Mouse (Mus musculus) embryonic facial prominence, embryonic 11.5 days (tissue): Measurements from ENCODE around the gene Cd68. TPM values are rescaled to one million over a fixed set of nuclear protein-coding genes. Genes with fewer than 3 reads are reported as not detected.

Experiments used
- ATAC-seq: fragments of 200-750 bp; cut with Nextera tagmentation; replicated peaks from 2 replicates; pipeline ENCODE4 v1.8.0; 2017; ENCODE audit warnings: low read depth; ENCODE audit not compliant: insufficient number of reproducible peaks, low FRiP score, low TSS enrichment
- DNase-seq: peaks from one replicate; pipeline ENCODE4 v3.0.0-alpha.2; 2015; ENCODE audit warnings: low spot score
- H3K27ac ChIP-seq: fragments of 300-500 bp; sonication (generic); replicated peaks from 2 replicates; pipeline ENCODE4 v1.5.1; 2014; ENCODE audit warnings: mild to moderate bottlenecking, low read depth, low read length, control low read depth
- H3K27me3 ChIP-seq: fragments of 300-500 bp; sonication (generic); 2 replicates; pipeline ENCODE4 v1.6.1; 2014; ENCODE audit warnings: mild to moderate bottlenecking, low read length, moderate library complexity, mixed read lengths; ENCODE audit not compliant: control insufficient read depth, insufficient read depth
- H3K36me3 ChIP-seq: fragments of 300-500 bp; sonication (generic); replicated peaks from 2 replicates; pipeline ENCODE4 v1.6.1; 2014; ENCODE audit warnings: low read depth, mild to moderate bottlenecking, low read length, moderate library complexity, mixed read lengths; ENCODE audit not compliant: control insufficient read depth, insufficient read depth
- H3K4me1 ChIP-seq: fragments of 300-500 bp; sonication (generic); 2 replicates; pipeline ENCODE4 v1.6.1; 2014; ENCODE audit warnings: low read length, mixed read lengths; ENCODE audit not compliant: control insufficient read depth, insufficient read depth
- H3K4me2 ChIP-seq: fragments of 300-500 bp; sonication (generic); 2 replicates; pipeline ENCODE4 v1.6.1; 2014; ENCODE audit warnings: low read depth, mild to moderate bottlenecking, control low read depth, low read length, moderate library complexity
- H3K4me3 ChIP-seq: fragments of 300-500 bp; sonication (generic); 2 replicates; pipeline ENCODE4 v1.5.1; 2014; ENCODE audit warnings: low read depth, low read length, control low read depth
- H3K9ac ChIP-seq: fragments of 300-500 bp; sonication (generic); replicated peaks from 2 replicates; pipeline ENCODE4 v1.6.1; 2014; ENCODE audit warnings: mild to moderate bottlenecking, control low read depth, low read length
- H3K9me3 ChIP-seq: fragments of 300-500 bp; sonication (generic); replicated peaks from 2 replicates; pipeline ENCODE4 v1.6.1; 2016; ENCODE audit warnings: mild to moderate bottlenecking, low read length, inconsistent platforms, mixed read lengths; ENCODE audit not compliant: control insufficient read depth
- WGBS: fragments of 180-500 bp; shearing (Covaris S2); extraction: QIAGEN DNeasy Blood & Tissue Kit; methylation state at CpG from one replicate; pipeline ENCODE4 v1.1.7; 2014; 5-methylcytosine and 5-hydroxymethylcytosine counted together
- polyA plus RNA-seq: library from polyadenylated mRNA; unstranded; fragments of >200 nt; fragmentation: Nextera tagmentation; extraction: Ambion mirVana; gene quantifications from 2 replicates; pipeline ENCODE4 v1.2.1, GENCODE M21; 2014

Cd68 gene
- 5.5 and 7.6 TPM in 2 replicates for polyA plus RNA-seq

DNA sequence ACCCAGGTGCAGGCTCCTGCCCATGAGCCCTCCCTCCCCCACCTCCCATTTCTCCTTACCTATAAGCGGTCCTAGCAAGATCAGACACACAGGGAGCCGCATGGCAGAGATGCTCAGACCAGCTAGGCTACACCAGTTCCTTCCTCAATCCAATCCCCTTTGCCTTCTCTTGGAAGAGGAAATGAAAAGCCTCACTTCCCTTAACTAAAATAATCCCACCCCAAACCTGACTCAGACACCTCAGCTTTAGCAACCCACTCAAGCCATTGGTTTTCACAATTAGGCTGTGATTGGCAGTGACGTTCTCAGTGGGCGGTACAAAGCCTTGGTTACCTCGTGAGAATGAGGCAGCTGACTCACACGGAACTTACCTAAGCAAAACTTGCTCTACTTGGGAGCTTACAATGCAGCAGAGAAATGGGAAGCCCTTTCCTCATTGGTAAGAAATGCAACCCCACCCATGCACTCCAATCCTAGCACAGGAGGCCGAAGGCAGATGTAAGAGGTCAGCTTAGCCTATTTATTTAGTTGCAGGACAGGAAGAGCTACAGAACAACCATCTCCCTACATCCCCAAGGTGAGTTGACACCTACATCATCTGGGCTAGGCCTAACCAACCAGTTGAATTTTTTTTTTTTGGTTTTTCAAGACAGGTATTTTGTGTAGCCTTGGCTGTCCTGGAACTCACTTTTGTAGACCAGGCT, at the start of gene Cd68:
Gene Cd68 (minus strand): TSS at position 193 of the 704 bp plus-strand sequence.
- Histone ChIP-seq H3K9ac (no peak within 1 kb of the TSS), H3K36me3 (peaks cover 23% of the 10 kb centered on the region), H3K4me1 (no peaks in the 10 kb centered on the region), H3K27me3 (no peaks in the 10 kb centered on the region), H3K9me3 (no peaks in the 10 kb centered on the region), H3K4me2 (no peak within 1 kb of the TSS), H3K27ac (no peak within 1 kb of the TSS), H3K4me3 (no peak within 1 kb of the TSS)
- DNase-seq = peak; percentile 51
- WGBS = 37% methylated on average over 7 of the region's 7 CpGs
- no peak for ATAC-seq

- Histone ChIP-seq H3K27me3 (no peaks in the 10 kb centered on the region), H3K9me3 (no peaks in the 10 kb centered on the region), H3K4me2 (no peak overlapping the region), H3K4me3 (no peak overlapping the region), H3K27ac (peak overlapping the region; percentile 42), H3K4me1 (peaks cover 2% of the 10 kb centered on the region; the same call in 1 of the 2 replicates), H3K36me3 (no peaks in the 10 kb centered on the region), H3K9ac (no peak overlapping the region)
- 57% methylated on average over 9 of the region's 9 CpGs for WGBS
- ATAC-seq (no peak), DNase-seq (peak; percentile 56)
Observed at GRCm38 (mm10) chr11:69715482-69715881, 49.5 kb upstream of the Cd68 start.

DNA sequence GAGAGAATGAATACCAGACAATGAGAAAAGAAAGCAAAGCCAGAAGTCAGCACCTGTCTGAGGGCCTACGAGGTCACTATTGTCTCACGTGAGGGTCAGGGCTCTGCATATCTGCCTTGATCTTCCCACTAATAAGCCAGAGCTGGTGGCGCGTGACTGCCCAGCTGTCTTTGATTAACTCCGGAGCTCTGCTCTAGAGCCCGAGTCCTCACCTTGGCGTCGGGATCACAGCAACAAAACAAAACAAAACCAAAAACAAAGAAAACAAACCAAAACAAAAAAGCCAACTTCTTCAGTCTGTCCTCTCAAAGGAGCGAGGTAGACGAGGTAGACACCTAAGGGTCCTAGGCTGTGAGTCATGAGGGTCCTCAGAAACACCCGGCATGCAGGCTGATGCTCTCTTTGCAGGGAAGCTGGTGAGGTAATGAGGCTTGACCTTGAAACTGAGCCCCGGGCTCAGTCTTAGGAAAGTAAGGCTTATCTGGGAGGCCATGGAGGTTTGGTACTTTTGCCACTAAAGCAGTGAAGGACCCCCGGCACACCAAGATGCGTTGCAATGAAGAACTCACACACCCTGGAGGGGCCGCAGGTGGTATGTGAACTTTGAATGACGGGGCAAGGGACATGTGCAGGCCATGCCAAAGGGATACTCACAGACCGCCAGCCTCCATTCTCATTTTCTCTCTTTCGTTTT, 48.8 kb upstream of the Cd68 start:
- WGBS = 35% methylated on average over 18 of the region's 18 CpGs
- peaks cover 2% of the 10 kb centered on the region; the same call in 1 of the 2 replicates for H3K4me1 ChIP-seq
- no peak overlapping the region for H3K4me3 ChIP-seq
- ATAC-seq (no peak), DNase-seq (peak; percentile 82)
- no peaks in the 10 kb centered on the region for H3K36me3 ChIP-seq
- no peak overlapping the region for H3K27ac ChIP-seq
- no peaks in the 10 kb centered on the region for H3K9me3 ChIP-seq
- H3K9ac ChIP-seq = no peak overlapping the region
- H3K27me3 ChIP-seq = no peaks in the 10 kb centered on the region
- no peak overlapping the region for H3K4me2 ChIP-seq

- no peak for DNase-seq
- 62% methylated on average over 20 of the region's 20 CpGs for WGBS
Observed at GRCm38 (mm10) chr11:69712954-69713672, 47.2 kb upstream of the Cd68 start.

GRCm38 (mm10) chr11:69711082-69711481, 45.1 kb upstream of the Cd68 start:
- Histone ChIP-seq H3K4me1 (no peaks in the 10 kb centered on the region), H3K9me3 (no peaks in the 10 kb centered on the region), H3K27me3 (no peaks in the 10 kb centered on the region), H3K36me3 (no peaks in the 10 kb centered on the region), H3K27ac (no peak overlapping the region), H3K4me2 (no peak overlapping the region), H3K4me3 (no peak overlapping the region), H3K9ac (no peak overlapping the region)
- 78% methylated on average over 2 of the region's 2 CpGs for WGBS
- DNase-seq (no peak), ATAC-seq (no peak)

More at GRCm38 (mm10) chr11:69712954-69713672, 47.2 kb upstream of the Cd68 start:
- H3K27ac ChIP-seq = no peak overlapping the region
- no peak overlapping the region for H3K4me2 ChIP-seq
- no peaks in the 10 kb centered on the region for H3K9me3 ChIP-seq
- no peaks in the 10 kb centered on the region for H3K36me3 ChIP-seq
- no peak overlapping the region for H3K9ac ChIP-seq
- ATAC-seq = no peak
- no peaks in the 10 kb centered on the region for H3K27me3 ChIP-seq
- no peak overlapping the region for H3K4me3 ChIP-seq
- no peaks in the 10 kb centered on the region for H3K4me1 ChIP-seq

- H3K4me3 ChIP-seq = no peak overlapping the region
- H3K27ac ChIP-seq = no peak overlapping the region
- WGBS = 78% methylated on average over 3 of the region's 3 CpGs
- no peaks in the 10 kb centered on the region for H3K4me1 ChIP-seq
- DNase-seq (no peak), ATAC-seq (no peak)
- no peak overlapping the region for H3K4me2 ChIP-seq
- H3K27me3 ChIP-seq = no peaks in the 10 kb centered on the region
- H3K36me3 ChIP-seq = no peaks in the 10 kb centered on the region
- H3K9me3 ChIP-seq = no peaks in the 10 kb centered on the region
- H3K9ac ChIP-seq = no peak overlapping the region
Observed at GRCm38 (mm10) chr11:69710470-69710869, 44.5 kb upstream of the Cd68 start.

- H3K9ac ChIP-seq = no peak overlapping the region; the same call in 1 of the 2 replicates
- WGBS = 46% methylated on average over 11 of the region's 11 CpGs
- no peaks in the 10 kb centered on the region for H3K4me1 ChIP-seq
- H3K9me3 ChIP-seq = no peaks in the 10 kb centered on the region
- H3K27me3 ChIP-seq = no peaks in the 10 kb centered on the region
- peak overlapping the region; percentile 5; the same call in 1 of the 2 replicates for H3K27ac ChIP-seq
- no peak overlapping the region for H3K4me2 ChIP-seq
- ATAC-seq (no peak), DNase-seq (no peak)
- no peak overlapping the region for H3K4me3 ChIP-seq
- no peaks in the 10 kb centered on the region for H3K36me3 ChIP-seq
Observed at GRCm38 (mm10) chr11:69709554-69710446, 43.8 kb upstream of the Cd68 start.
